Comparison of ENCODE assay signal across 10 mouse cellular contexts in the genomic region with DNA sequence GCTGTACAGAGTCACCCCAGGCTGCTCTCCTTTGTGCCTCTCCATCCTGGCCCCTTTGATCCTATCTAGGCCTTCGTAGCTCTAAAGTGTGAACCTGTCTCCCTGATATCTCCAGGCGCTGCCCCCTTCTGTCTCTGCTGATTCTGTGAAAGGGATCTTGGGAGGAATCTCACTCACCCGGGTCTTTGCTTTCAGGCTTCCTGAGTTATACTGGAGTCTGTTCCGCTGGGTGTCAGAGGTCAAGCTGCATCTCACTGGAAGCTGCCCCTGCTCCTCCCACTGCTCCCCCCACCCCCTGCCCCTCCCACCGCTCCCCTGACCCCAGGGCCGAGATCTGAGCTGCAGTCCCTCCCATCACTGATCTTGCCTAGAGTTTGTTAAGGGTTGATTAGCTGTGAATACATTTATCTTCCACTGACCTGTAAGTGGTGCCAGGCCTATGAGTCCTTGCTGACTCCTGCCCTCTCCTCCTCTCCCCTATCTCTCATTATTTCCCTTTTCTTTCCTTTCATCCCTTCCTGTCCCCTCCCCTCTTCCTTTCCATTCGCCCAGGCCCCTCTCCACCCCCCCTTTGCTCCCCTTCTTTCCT.
DNase-seq lines count a peak whose midpoint lies in the region; ATAC-seq and TF ChIP-seq lines count a peak whose summit lies in the region.
"Had no signal": no experiment of that assay in that cellular context is flagged by ENCODE, and none has a peak within 500 bp of the region (broad histone marks: within the 10 kb centered on the region; RNA-seq: fewer than 3 reads in every experiment).

No protein-coding gene starts in this region.

- no peaks in the 10 kb centered on the region for H3K27me3 ChIP-seq in lung, embryonic 14.5 days (ENCODE audit: insufficient read depth, low read length)
- H3K27me3 ChIP-seq in forebrain, embryonic 10.5 days (ENCODE audit: poor library complexity, severe bottlenecking) = no peaks in the 10 kb centered on the region
- H3K27me3 ChIP-seq in limb, embryonic 13.5 days = no peaks in the 10 kb centered on the region

- peak; percentile 20 for DNase-seq in lung, embryonic 14.5 days
- no peak for DNase-seq in lung, postnatal 4 days
- DNase-seq in forebrain, embryonic 10.5 days (ENCODE audit: extremely low spot score, low spot score) = peak; percentile 49
- DNase-seq in yolk sac, embryonic 10.5 days (ENCODE audit: low spot score) = peak; percentile 59
- no peak for DNase-seq in c-Kit-positive CD71-positive TER-119-positive erythroid progenitor cells, embryonic 14.5 days (ENCODE audit: low spot score)
- DNase-seq: adrenal gland, postnatal 25 days; kidney, postnatal 25 days; spleen, adult 18-20 months had no signal

- H3K9ac ChIP-seq in lung, embryonic 14.5 days = no peak overlapping the region
- no peak overlapping the region for H3K9ac ChIP-seq in limb, embryonic 13.5 days

- no peaks in the 10 kb centered on the region for H3K9me3 ChIP-seq in lung, embryonic 14.5 days (ENCODE audit: low read depth, low read length)
- H3K9me3 ChIP-seq in forebrain, embryonic 10.5 days = no peaks in the 10 kb centered on the region
- no peaks in the 10 kb centered on the region for H3K9me3 ChIP-seq in limb, embryonic 13.5 days

- peak overlapping the region; percentile 8; the same call in 1 of the 2 replicates for H3K4me2 ChIP-seq in lung, embryonic 14.5 days
- peak overlapping the region; percentile 41 for H3K4me2 ChIP-seq in limb, embryonic 13.5 days (replicated peaks)

- no peaks in the 10 kb centered on the region for H3K4me1 ChIP-seq in lung, embryonic 14.5 days (ENCODE audit: insufficient read depth)
- peaks cover 23% of the 10 kb centered on the region for H3K4me1 ChIP-seq in forebrain, embryonic 10.5 days
- H3K4me1 ChIP-seq in limb, embryonic 13.5 days = 0 out of 2 replicates have a peak, but pooled peaks cover 3% of the 10 kb centered on the region

- no peaks in the 10 kb centered on the region for H3K36me3 ChIP-seq in lung, embryonic 14.5 days (ENCODE audit: insufficient read depth)
- H3K36me3 ChIP-seq in forebrain, embryonic 10.5 days (replicated peaks) = no peaks in the 10 kb centered on the region
- H3K36me3 ChIP-seq in limb, embryonic 13.5 days = no peaks in the 10 kb centered on the region

- no peak overlapping the region for H3K4me3 ChIP-seq in lung, embryonic 14.5 days (ENCODE audit: low read depth, low read length)
- H3K4me3 ChIP-seq in forebrain, embryonic 10.5 days = peak overlapping the region; percentile 37
- no peak overlapping the region for H3K4me3 ChIP-seq in limb, embryonic 13.5 days

- ATAC-seq in lung, embryonic 14.5 days (ENCODE audit: insufficient read depth) = no peak
- no peak for ATAC-seq in limb, embryonic 13.5 days (ENCODE audit: low FRiP score, low read depth)
- no peak for ATAC-seq in cerebellum, adult (ENCODE audit: insufficient number of reproducible peaks, low FRiP score, low TSS enrichment)

- TF ChIP-seq CTCF in lung, embryonic 14.5 days (IDR thresholded peaks at IDR 0.05; ENCODE audit: low read depth) = no peak

- no peak overlapping the region for H3K27ac ChIP-seq in lung, embryonic 14.5 days (ENCODE audit: low read depth)
- peak overlapping the region; percentile 77 for H3K27ac ChIP-seq in forebrain, embryonic 10.5 days
- H3K27ac ChIP-seq in limb, embryonic 13.5 days = no peak overlapping the region

- 9% methylated on average over 7 of the region's 7 CpGs for WGBS in lung, embryonic 14.5 days
- WGBS in forebrain, embryonic 10.5 days = 4% methylated on average over 7 of the region's 7 CpGs
- 15% methylated on average over 7 of the region's 7 CpGs for WGBS in limb, embryonic 13.5 days

Comparison
In these comparisons a context has a peak if more than half of its experiments do, and no peak if none do; other contexts are left out.
1. DNase-seq: peak in lung, embryonic 14.5 days (single experiment), forebrain, embryonic 10.5 days (single experiment) and yolk sac, embryonic 10.5 days (single experiment); none in lung, postnatal 4 days (0 of 2) and c-Kit-positive CD71-positive TER-119-positive erythroid progenitor cells, embryonic 14.5 days (single experiment).